Mouse (Mus musculus): ENCODE data around the gene Nfx1. TPM values are rescaled to one million over a fixed set of nuclear protein-coding genes. Genes with fewer than 3 reads are reported as not detected.

Nfx1 gene
- total and polyA plus RNA-seq, 2 experiments from 2014 or later = 58.6 to 63.8 TPM

GRCm38 (mm10) chr4:40936175-40936839, 34.4 kb upstream of the Nfx1 start:
- DNase-seq (ENCODE audit: low spot score) = peak; percentile 87

GRCm38 (mm10) chr4:40938793-40939192, 31.9 kb upstream of the Nfx1 start:
- H3K27me3 ChIP-seq (ENCODE audit: insufficient read depth, low read length) = no peaks in the 10 kb centered on the region
- no peak overlapping the region for H3K4me2 ChIP-seq (ENCODE audit: low read depth, low read length)
- TF ChIP-seq CTCF (IDR thresholded peaks at IDR 0.05; ENCODE audit: low read depth) = no peak
- H3K36me3 ChIP-seq (ENCODE audit: insufficient read depth, low read length) = peaks cover 47% of the 10 kb centered on the region
- ATAC-seq = no peak
- no peaks in the 10 kb centered on the region for H3K9me3 ChIP-seq (ENCODE audit: low read length)
- no peak overlapping the region for H3K27ac ChIP-seq
- no peak overlapping the region for H3K9ac ChIP-seq (replicated peaks; ENCODE audit: low read length)
- no peak for DNase-seq (ENCODE audit: low spot score)
- no peaks in the 10 kb centered on the region for H3K4me1 ChIP-seq (ENCODE audit: insufficient read depth, low read length)
- no peak overlapping the region for H3K4me3 ChIP-seq (ENCODE audit: low read length)
- WGBS = 95% methylated on average over 5 of the region's 5 CpGs

More at GRCm38 (mm10) chr4:40936175-40936839, 34.4 kb upstream of the Nfx1 start:
- Histone ChIP-seq H3K9me3 (ENCODE audit: low read length) (no peaks in the 10 kb centered on the region), H3K9ac (replicated peaks; ENCODE audit: low read length) (no peak overlapping the region), H3K27me3 (ENCODE audit: insufficient read depth, low read length) (no peaks in the 10 kb centered on the region), H3K4me3 (ENCODE audit: low read length) (no peak overlapping the region), H3K4me2 (ENCODE audit: low read depth, low read length) (no peak overlapping the region), H3K4me1 (ENCODE audit: insufficient read depth, low read length) (no peaks in the 10 kb centered on the region), H3K27ac (peak overlapping the region; percentile 52; the same call in 1 of the 2 replicates), H3K36me3 (ENCODE audit: insufficient read depth, low read length) (peaks cover 30% of the 10 kb centered on the region)
- ATAC-seq = peak; percentile 97
- WGBS = 55% methylated on average over 9 of the region's 9 CpGs
- no peak for TF ChIP-seq CTCF (IDR thresholded peaks at IDR 0.05; ENCODE audit: low read depth)

- Histone ChIP-seq H3K36me3 (ENCODE audit: insufficient read depth, low read length) (peaks cover 35% of the 10 kb centered on the region), H3K4me2 (ENCODE audit: low read depth, low read length) (no peak overlapping the region), H3K4me3 (ENCODE audit: low read length) (no peak overlapping the region), H3K9me3 (ENCODE audit: low read length) (no peaks in the 10 kb centered on the region), H3K27me3 (ENCODE audit: insufficient read depth, low read length) (no peaks in the 10 kb centered on the region), H3K9ac (replicated peaks; ENCODE audit: low read length) (no peak overlapping the region), H3K27ac (no peak overlapping the region), H3K4me1 (ENCODE audit: insufficient read depth, low read length) (peaks cover 13% of the 10 kb centered on the region; the same call in 1 of the 2 replicates)
- WGBS = 95% methylated on average over 5 of the region's 5 CpGs
- no peak for DNase-seq (ENCODE audit: low spot score)
- ATAC-seq = no peak
- TF ChIP-seq CTCF (IDR thresholded peaks at IDR 0.05; ENCODE audit: low read depth) = no peak
Measured at GRCm38 (mm10) chr4:40943651-40944050, 27.1 kb upstream of the Nfx1 start.

DNA sequence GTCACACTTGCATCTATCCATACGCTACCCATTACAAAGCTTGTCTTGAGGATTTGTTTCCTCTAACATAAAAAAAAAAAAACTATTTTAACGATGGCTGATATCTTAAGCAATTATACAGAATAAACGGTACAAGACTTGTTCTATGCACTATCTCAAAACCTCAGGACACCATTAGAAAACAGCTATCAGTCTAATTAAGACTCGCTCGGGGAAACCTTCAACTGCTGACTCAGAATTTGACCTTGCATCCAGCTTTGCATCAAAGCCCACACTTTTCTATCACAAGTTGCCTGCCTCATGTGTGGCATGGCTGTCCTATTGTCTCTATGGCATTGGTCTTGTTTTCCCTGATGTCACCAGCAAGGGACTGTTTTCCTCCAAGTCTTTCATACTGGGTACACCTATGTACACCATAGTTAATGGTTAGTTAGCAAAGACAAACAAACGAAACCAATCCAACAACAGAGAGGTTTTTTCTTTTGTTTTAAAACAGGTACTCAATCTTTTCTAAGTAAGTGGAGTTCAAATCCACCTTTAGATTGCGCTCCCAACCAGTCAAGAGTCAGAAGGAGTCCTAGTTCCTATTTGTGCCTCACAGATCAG, 24.1 kb upstream of the Nfx1 start:
- H3K4me1 ChIP-seq (ENCODE audit: insufficient read depth, low read length) = peaks cover 21% of the 10 kb centered on the region
- TF ChIP-seq CTCF (IDR thresholded peaks at IDR 0.05; ENCODE audit: low read depth) = no peak
- H3K27ac ChIP-seq = no peak overlapping the region
- 89% methylated on average over 7 of the region's 7 CpGs for WGBS
- no peak for ATAC-seq
- no peaks in the 10 kb centered on the region for H3K27me3 ChIP-seq (ENCODE audit: insufficient read depth, low read length)
- H3K9me3 ChIP-seq (ENCODE audit: low read length) = no peaks in the 10 kb centered on the region
- no peak for DNase-seq (ENCODE audit: low spot score)
- H3K4me3 ChIP-seq (ENCODE audit: low read length) = peak overlapping the region; percentile 50
- peaks cover 21% of the 10 kb centered on the region for H3K36me3 ChIP-seq (ENCODE audit: insufficient read depth, low read length)
- peak overlapping the region; percentile 95 for H3K4me2 ChIP-seq (ENCODE audit: low read depth, low read length)
- peak overlapping the region; percentile 52; the same call in 1 of the 2 replicates for H3K9ac ChIP-seq (replicated peaks; ENCODE audit: low read length)

DNA sequence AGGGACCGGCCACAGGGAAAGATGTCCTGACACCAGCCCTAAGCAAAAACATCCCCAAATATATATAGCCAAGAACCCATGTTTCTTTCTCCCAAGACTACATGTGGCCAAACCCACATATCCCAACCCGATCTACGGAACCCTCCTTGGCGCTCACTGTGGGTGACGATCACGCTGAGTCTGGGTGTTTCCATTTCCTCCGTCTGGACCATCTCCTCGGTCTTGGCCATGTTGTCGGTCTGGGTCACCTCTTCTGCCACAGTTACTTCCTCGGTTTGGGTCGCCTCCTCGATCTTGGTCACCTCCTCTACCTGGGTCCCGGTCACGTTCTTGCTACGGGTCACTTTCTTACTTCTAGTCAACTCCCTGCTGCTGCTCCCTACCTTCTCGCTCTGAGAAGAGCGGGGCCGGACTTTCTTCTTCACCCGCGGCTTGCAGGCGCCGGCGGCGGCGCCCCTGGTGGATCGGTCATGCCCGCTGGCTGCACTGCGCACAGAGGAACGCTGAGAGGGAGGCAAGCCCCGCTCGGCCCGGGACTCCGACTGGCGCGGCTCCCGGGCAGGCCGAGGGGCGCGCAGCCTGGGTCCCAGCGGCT, 23.0 kb upstream of the Nfx1 start:
- no peak for DNase-seq (ENCODE audit: low spot score)
- H3K9me3 ChIP-seq (ENCODE audit: low read length) = no peaks in the 10 kb centered on the region
- no peak for ATAC-seq
- peaks cover 21% of the 10 kb centered on the region for H3K4me1 ChIP-seq (ENCODE audit: insufficient read depth, low read length)
- H3K9ac ChIP-seq (replicated peaks; ENCODE audit: low read length) = peak overlapping the region; percentile 52
- no peaks in the 10 kb centered on the region for H3K27me3 ChIP-seq (ENCODE audit: insufficient read depth, low read length)
- peak; percentile 41 for TF ChIP-seq CTCF (IDR thresholded peaks at IDR 0.05; ENCODE audit: low read depth)
- peak overlapping the region; percentile 68 for H3K27ac ChIP-seq
- H3K4me2 ChIP-seq (ENCODE audit: low read depth, low read length) = peak overlapping the region; percentile 95
- 3% methylated on average over 35 of the region's 40 CpGs for WGBS
- H3K4me3 ChIP-seq (ENCODE audit: low read length) = peak overlapping the region; percentile 50
- H3K36me3 ChIP-seq (ENCODE audit: insufficient read depth, low read length) = peaks cover 15% of the 10 kb centered on the region

DNA sequence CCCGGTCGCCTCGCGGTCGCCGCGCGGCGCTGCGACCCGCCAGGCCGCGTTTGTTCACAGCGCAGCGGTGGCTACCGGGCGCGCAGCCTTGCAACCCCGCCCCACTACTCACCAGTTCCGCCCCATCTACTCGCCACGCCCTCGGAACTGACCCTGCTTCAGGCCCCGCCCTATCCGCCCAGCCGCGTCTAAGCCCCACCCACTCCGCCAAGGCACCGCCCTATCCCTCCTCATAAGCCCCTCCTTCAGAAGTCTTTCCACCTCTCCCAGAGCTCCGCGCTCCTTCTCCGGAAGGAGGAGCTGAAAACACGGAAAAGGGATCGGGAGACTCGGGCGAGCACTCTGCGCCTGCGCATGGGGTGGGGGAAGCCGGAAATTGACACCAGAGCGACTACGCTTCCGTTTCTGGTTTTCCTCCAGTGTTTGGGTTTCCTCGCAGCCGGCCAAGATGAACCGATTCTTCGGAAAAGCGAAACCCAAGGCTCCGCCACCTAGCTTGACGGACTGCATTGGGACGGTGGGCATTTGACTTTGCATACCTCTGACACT, 22.5 kb upstream of the Nfx1 start, which contains the start of the genes Bag1 and Chmp5:
Gene Bag1, minus strand, starts transcription at position 135 of the 549 bp plus-strand sequence.
Gene Chmp5, plus strand, starts transcription at position 248 of the 549 bp plus-strand sequence.
- H3K9me3 ChIP-seq (ENCODE audit: low read length) = no peaks in the 10 kb centered on the region
- H3K36me3 ChIP-seq (ENCODE audit: insufficient read depth, low read length) = peaks cover 18% of the 10 kb centered on the region
- H3K9ac ChIP-seq (replicated peaks; ENCODE audit: low read length) = peak within 1 kb of the TSS; percentile 77
- H3K27me3 ChIP-seq (ENCODE audit: insufficient read depth, low read length) = no peaks in the 10 kb centered on the region
- TF ChIP-seq CTCF (IDR thresholded peaks at IDR 0.05; ENCODE audit: low read depth) = peak; percentile 37; the same call in 1 of the 2 replicates
- ATAC-seq (peak; percentile 100), DNase-seq (ENCODE audit: low spot score) (peak; percentile 99)
- under 1% methylated on average over 40 of the region's 50 CpGs for WGBS
- peak within 1 kb of the TSS; percentile 50 for H3K4me3 ChIP-seq (ENCODE audit: low read length)
- peak within 1 kb of the TSS; percentile 83 for H3K27ac ChIP-seq
- peak within 1 kb of the TSS; percentile 95 for H3K4me2 ChIP-seq (ENCODE audit: low read depth, low read length)
- peaks cover 21% of the 10 kb centered on the region for H3K4me1 ChIP-seq (ENCODE audit: insufficient read depth, low read length)
